Mouse (Mus musculus) heart, embryonic 14.5 days (tissue): Measurements from ENCODE around the gene Nkain4. TPM values are rescaled to one million over a fixed set of nuclear protein-coding genes. Genes with fewer than 3 reads are reported as not detected.

Experiments
- ATAC-seq: fragments of 200-750 bp; cut with Nextera tagmentation; 2 replicates; pipeline ENCODE4 v1.8.0; 2017; ENCODE audit warnings: low read depth, moderate TSS enrichment; ENCODE audit not compliant: insufficient number of reproducible peaks, insufficient read depth, low FRiP score
- H3K27ac ChIP-seq, 2 experiments: fragments of 200-500 bp in 1 of 2; fragments of 300-500 bp in 1 of 2; sonication (generic) in 1 of 2; replicated peaks in 1 of 2; 2 replicates each; pipeline ENCODE4 v1.5.1; 2012 to 2014; ENCODE audit warnings: low read depth in 2 of 2, low read length in 2 of 2, control low read depth in 1 of 2, mild to moderate bottlenecking in 1 of 2, mixed read lengths in 1 of 2; ENCODE audit not compliant: control insufficient read depth in 1 of 2, insufficient read depth in 1 of 2
- H3K27me3 ChIP-seq: fragments of 300-500 bp; sonication (generic); 2 replicates; pipeline ENCODE4 v1.6.1; 2014; ENCODE audit warnings: mild to moderate bottlenecking, low read length, control low read depth; ENCODE audit not compliant: control insufficient read depth, insufficient read depth
- H3K36me3 ChIP-seq: fragments of 300-500 bp; sonication (generic); 2 replicates; pipeline ENCODE4 v1.6.1; 2014; ENCODE audit warnings: mild to moderate bottlenecking, control low read depth, low read length, mixed read lengths; ENCODE audit not compliant: control insufficient read depth, insufficient read depth
- H3K4me1 ChIP-seq, 2 experiments: fragments of 200-500 bp in 1 of 2; fragments of 300-500 bp in 1 of 2; sonication (generic) in 1 of 2; 2 replicates each; pipeline ENCODE4 v1.6.1; 2012 to 2014; ENCODE audit warnings: low read length in 2 of 2, control low read depth in 1 of 2, mixed read lengths in 1 of 2; ENCODE audit not compliant: control insufficient read depth in 2 of 2, insufficient read depth in 2 of 2
- H3K4me2 ChIP-seq: fragments of 300-500 bp; sonication (generic); 2 replicates; pipeline ENCODE4 v1.6.1; 2014; ENCODE audit warnings: mild to moderate bottlenecking, low read length
- H3K4me3 ChIP-seq, 2 experiments: fragments of 200-500 bp in 1 of 2; fragments of 300-500 bp in 1 of 2; sonication (generic) in 1 of 2; 2 replicates each; pipeline ENCODE4 v1.5.1; 2012 to 2014; ENCODE audit warnings: low read length in 2 of 2, mild to moderate bottlenecking in 2 of 2, control low read depth in 1 of 2, low read depth in 1 of 2, moderate library complexity in 1 of 2; ENCODE audit not compliant: control insufficient read depth in 1 of 2, insufficient read depth in 1 of 2
- H3K9ac ChIP-seq: fragments of 300-500 bp; sonication (generic); 2 replicates; pipeline ENCODE4 v1.6.1; 2014; ENCODE audit warnings: mild to moderate bottlenecking, low read length
- H3K9me3 ChIP-seq: fragments of 300-500 bp; sonication (generic); 2 replicates; pipeline ENCODE4 v1.6.1; 2016; ENCODE audit warnings: low read length, control low read depth; ENCODE audit not compliant: control insufficient read depth
- WGBS: fragments of 180-500 bp; shearing (Covaris S2); extraction: QIAGEN DNeasy Blood & Tissue Kit; methylation state at CpG from one replicate; pipeline ENCODE4 v1.1.7; 2014; 5-methylcytosine and 5-hydroxymethylcytosine counted together
- polyA plus RNA-seq: library from polyadenylated mRNA; unstranded; fragments of >200 nt; fragmentation: Nextera tagmentation; extraction: Ambion mirVana; gene quantifications from 2 replicates; pipeline ENCODE4 v1.2.1, GENCODE M21; 2014

Gene Nkain4
- polyA plus RNA-seq: 47.5 and 57.4 TPM in 2 replicates

GRCm38 (mm10) chr2:180954061-180955047, at the start of gene Nkain4:
TSS of gene Nkain4 (minus strand) at chr2:180954699.
- Histone ChIP-seq H3K27me3 (peaks cover 22% of the 10 kb centered on the region; the same call in 1 of the 2 replicates), H3K4me2 (peak within 1 kb of the TSS; percentile 92), H3K9ac (peak within 1 kb of the TSS; percentile 72), H3K4me3 (peak within 1 kb of the TSS; percentile 60 to 61), H3K36me3 (no peaks in the 10 kb centered on the region), H3K27ac (peak within 1 kb of the TSS; percentile 59 to 70), H3K9me3 (no peaks in the 10 kb centered on the region), H3K4me1 (peaks cover 5 to 17% of the 10 kb centered on the region in 2 experiments)
- WGBS: under 1% methylated on average over 52 of the region's 52 CpGs
- ATAC-seq: peak; percentile 78

- Histone ChIP-seq H3K9ac (no peak overlapping the region), H3K27ac (no peak overlapping the region), H3K9me3 (no peaks in the 10 kb centered on the region), H3K4me3 (no peak overlapping the region), H3K36me3 (no peaks in the 10 kb centered on the region), H3K27me3 (peaks cover 9% of the 10 kb centered on the region; the same call in 1 of the 2 replicates), H3K4me2 (no peak overlapping the region), H3K4me1 (no peaks in the 10 kb centered on the region)
- 47% methylated on average over 3 of the region's 3 CpGs for WGBS
- no peak for ATAC-seq
Observed at GRCm38 (mm10) chr2:180996905-180997304, 42.4 kb upstream of the Nkain4 start.

- H3K27me3 ChIP-seq: peaks cover 9% of the 10 kb centered on the region; the same call in 1 of the 2 replicates
- no peaks in the 10 kb centered on the region for H3K9me3 ChIP-seq
- H3K4me1 ChIP-seq: no peaks in the 10 kb centered on the region
- H3K4me3 ChIP-seq: no peak overlapping the region
- ATAC-seq: 0 out of 2 replicates have a peak, but pooled peaks have one; percentile 7
- no peak overlapping the region for H3K9ac ChIP-seq
- no peaks in the 10 kb centered on the region for H3K36me3 ChIP-seq
- WGBS: 4% methylated on average over 5 of the region's 5 CpGs
- no peak overlapping the region for H3K27ac ChIP-seq
- no peak overlapping the region for H3K4me2 ChIP-seq
Observed at GRCm38 (mm10) chr2:180996436-180996835, 41.9 kb upstream of the Nkain4 start.

- peaks cover 9% of the 10 kb centered on the region; the same call in 1 of the 2 replicates for H3K27me3 ChIP-seq
- no peak for ATAC-seq
- H3K9ac ChIP-seq: no peak overlapping the region
- H3K4me1 ChIP-seq: no peaks in the 10 kb centered on the region
- no peak overlapping the region for H3K4me3 ChIP-seq
- H3K9me3 ChIP-seq: no peaks in the 10 kb centered on the region
- no peak overlapping the region for H3K4me2 ChIP-seq
- 71% methylated on average over 4 of the region's 4 CpGs for WGBS
- H3K27ac ChIP-seq: no peak overlapping the region
- H3K36me3 ChIP-seq: no peaks in the 10 kb centered on the region
Observed at GRCm38 (mm10) chr2:180995457-180995856, 41.0 kb upstream of the Nkain4 start.

GRCm38 (mm10) chr2:180994360-180994759, 39.9 kb upstream of the Nkain4 start:
- ATAC-seq: no peak
- H3K36me3 ChIP-seq: no peaks in the 10 kb centered on the region
- 47% methylated on average over 2 of the region's 2 CpGs for WGBS
- no peak overlapping the region for H3K4me3 ChIP-seq
- no peak overlapping the region for H3K27ac ChIP-seq
- no peaks in the 10 kb centered on the region for H3K9me3 ChIP-seq
- no peak overlapping the region for H3K4me2 ChIP-seq
- H3K9ac ChIP-seq: no peak overlapping the region
- H3K27me3 ChIP-seq: peaks cover 9% of the 10 kb centered on the region; the same call in 1 of the 2 replicates
- no peaks in the 10 kb centered on the region for H3K4me1 ChIP-seq

- Histone ChIP-seq H3K9me3 (no peaks in the 10 kb centered on the region), H3K4me3 (no peak overlapping the region)
- no peak for ATAC-seq
Observed at GRCm38 (mm10) chr2:180990347-180990746, 35.8 kb upstream of the Nkain4 start.

GRCm38 (mm10) chr2:180988948-180989347, 34.4 kb upstream of the Nkain4 start:
- Histone ChIP-seq H3K36me3 (no peaks in the 10 kb centered on the region), H3K4me3 (no peak overlapping the region), H3K27ac (no peak overlapping the region), H3K9me3 (no peaks in the 10 kb centered on the region), H3K4me2 (no peak overlapping the region), H3K4me1 (peaks cover 7 to 9% of the 10 kb centered on the region in 2 experiments), H3K27me3 (no peaks in the 10 kb centered on the region), H3K9ac (no peak overlapping the region)
- no peak for ATAC-seq
- 80% methylated on average over 1 of the region's 1 CpGs for WGBS

More at GRCm38 (mm10) chr2:180990347-180990746, 35.8 kb upstream of the Nkain4 start:
- H3K4me1 ChIP-seq: peaks cover 7 to 9% of the 10 kb centered on the region in 2 experiments
- no peak overlapping the region for H3K9ac ChIP-seq
- no peaks in the 10 kb centered on the region for H3K36me3 ChIP-seq
- 72% methylated on average over 4 of the region's 4 CpGs for WGBS
- H3K4me2 ChIP-seq: no peak overlapping the region
- no peaks in the 10 kb centered on the region for H3K27me3 ChIP-seq
- H3K27ac ChIP-seq: no peak overlapping the region
